Mouse (Mus musculus) retina, embryonic 14.5 days (tissue): ENCODE measurements at regions not wholly inside any gene's neighbourhood (a gene's known extent, or its start where the extent isn't known, plus 50 kb on each side); places are given as distances from the start of the nearest gene placed in this dataset.

Experiments used
- DNase-seq: peaks from one replicate; pipeline ENCODE4 v3.0.0-alpha.2; 2015; ENCODE audit warnings: low spot score

DNA sequence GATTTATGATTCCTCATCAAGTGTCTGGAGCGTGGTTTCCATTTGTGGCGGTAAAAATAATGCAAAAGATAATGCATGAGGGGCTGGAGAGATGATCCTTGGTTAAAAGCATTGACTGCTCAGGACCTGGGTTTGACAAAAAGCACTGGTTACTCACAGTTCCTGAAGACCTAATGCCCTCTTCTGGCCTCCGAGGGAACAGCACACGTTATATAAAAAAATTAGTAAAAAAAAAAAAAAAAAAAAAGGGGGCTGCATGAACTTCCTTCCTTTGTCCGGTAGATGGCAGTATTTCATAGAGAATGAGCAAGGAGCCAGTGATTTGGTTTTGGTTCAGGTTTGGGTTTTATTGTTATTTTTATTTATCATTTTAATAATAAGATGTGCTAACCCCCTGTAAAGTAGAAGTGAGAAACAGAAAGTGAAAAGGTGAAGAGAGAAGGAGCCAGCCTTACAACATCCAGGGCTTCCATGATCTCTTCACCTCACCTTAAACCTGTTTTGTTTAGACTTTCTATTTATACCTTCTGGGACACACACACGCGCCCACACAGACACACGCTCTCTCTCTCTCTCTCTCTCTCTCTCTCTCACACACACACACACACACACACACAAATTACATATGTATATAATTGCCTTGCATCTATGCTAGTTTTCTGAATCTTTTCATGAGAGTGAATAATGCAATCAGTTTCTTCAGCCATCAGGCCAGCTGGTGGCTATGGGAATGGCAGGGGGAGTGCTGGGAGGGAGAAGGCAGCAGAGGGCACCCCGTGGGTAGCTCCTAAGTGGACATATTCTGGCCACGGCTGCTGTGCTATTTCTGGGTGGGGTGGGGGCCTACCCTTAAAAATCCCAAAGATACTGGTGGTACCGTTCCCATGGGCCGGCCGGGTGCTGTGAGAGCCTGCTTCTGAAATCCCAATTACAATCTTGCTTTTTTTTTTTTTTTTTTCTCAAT lies 230.0 kb downstream of the Poteg start:
- DNase-seq, result peak; percentile 77

DNA sequence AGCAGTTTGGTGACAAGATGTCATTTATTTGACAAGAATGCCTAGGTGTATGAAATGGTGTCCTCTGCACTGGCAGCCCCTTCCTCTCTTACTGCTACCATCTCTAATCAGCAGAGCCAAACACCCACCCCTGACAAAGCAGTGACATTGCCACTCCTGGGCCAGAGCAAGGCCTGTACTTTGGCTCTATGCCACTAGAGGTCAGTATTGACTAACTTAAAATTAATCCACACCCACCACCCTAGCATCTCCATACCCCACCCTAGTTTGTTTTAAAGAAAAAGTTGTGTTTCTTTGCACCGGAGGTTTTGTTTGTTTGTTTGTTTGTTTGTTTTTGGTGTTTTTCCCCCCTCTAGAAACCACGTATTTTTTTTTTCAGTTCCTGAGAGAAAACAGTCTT lies 231.7 kb downstream of the Poteg start:
- DNase-seq, result peak; percentile 89

DNA sequence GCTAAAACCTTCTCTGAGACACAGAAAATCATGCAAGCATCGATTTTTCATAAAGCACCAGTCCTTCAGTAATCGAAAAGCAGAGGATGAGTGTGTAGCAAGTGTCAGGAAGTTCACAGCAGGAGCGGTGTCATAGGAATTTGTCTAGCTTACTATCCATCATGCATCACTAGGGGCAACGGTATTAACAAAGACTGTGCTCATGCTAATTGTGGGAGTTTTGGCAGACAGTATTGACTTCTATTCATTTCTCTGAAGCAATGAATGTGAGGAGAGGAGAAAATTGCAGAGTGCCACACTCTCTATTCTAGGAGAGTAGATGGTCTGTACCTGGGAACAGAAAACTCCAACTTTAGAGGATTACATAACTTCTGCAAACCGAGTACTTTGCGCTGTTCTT lies 274.5 kb downstream of the Poteg start:
- peak; percentile 16 for DNase-seq

DNA sequence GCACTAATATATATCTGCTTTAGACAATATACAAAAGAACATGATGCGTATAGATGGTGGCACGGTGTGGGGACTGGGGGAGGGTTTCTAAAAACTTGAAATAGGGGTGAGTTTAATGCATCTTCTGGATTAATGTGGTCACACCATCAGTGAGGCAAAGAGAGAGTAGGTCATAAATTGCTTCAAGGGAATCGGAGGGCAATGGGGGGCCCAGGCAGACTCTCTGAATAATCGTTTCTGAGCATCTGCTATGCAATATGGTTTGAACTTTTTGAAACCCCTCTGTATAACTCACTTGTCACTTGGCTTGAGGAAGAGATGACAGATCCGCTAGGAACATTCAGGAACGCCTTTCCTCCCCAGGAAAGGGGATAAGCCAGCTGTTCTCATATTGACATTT lies 322.8 kb downstream of the Poteg start:
- DNase-seq, result peak; percentile 10

DNA sequence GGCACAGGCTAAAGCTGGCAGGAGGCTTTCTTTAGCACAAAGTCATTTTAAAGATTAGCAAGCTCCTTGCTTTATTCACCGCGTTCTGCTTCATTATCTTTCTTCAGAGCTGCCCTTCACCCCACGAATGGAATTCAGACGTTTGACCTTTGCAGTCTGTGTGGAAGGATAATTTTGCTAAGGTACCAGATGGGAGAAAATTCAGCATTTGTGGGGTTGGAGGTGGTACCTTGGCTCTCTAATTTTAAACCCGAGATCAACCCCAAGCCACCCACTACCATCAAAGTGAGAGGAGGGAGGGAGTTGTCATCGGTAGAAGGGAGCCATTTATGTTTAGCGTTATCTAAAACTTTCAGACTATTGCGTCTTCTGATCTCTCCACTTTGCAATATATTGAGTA lies 323.3 kb downstream of the Poteg start:
- DNase-seq, result no peak

DNA sequence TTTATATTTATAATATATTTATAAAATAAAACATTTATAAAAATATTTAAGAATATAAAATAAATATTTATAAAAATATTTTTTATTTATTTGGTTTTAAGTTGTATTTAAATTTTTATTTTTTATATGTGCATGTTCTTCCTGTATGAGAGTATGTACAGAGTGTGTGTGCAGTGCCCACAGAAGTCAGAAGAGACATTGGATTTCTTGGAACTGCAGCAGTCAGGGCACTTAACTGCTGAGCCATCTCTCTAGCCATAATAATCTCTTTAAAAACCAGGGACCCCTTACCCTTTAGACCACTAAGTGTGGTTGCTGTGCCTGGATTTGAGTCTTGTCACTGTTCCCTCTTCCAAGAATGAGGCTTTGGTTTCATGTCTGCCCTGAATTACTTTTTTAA lies 323.8 kb downstream of the Poteg start:
- DNase-seq, result no peak

DNA sequence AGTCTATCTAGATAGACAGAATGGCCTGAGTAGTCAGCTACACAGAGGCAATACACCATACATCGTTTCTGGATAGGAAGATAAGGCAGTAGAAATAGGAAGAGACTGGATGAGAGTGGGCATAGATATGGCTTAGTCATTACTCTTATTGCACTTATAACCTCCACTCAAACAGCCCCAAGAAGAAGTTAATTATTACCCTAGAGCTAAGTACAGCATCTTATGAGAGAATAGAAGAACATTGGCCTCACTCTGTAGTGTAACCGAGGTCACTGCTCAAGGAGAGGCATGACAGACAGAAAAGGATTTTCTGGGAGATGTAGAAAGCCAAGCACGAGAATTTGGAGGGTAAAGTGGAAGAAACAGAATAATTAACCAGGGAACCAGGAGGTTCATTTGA lies 331.5 kb downstream of the Poteg start:
- DNase-seq, result no peak
